Mouse (Mus musculus) lung, postnatal 0 days (tissue): ENCODE measurements around the gene Paip2b. TPM values are rescaled to one million over a fixed set of nuclear protein-coding genes. Genes with fewer than 3 reads are reported as not detected.

Experiments
- ATAC-seq: fragments of 200-750 bp; cut with Nextera tagmentation; 2 replicates; pipeline ENCODE4 v1.8.0; 2017; ENCODE audit warnings: moderate library complexity
- DNase-seq: peaks from one replicate; pipeline ENCODE4 v3.0.0-alpha.2; 2016; ENCODE audit warnings: low spot score
- H3K27ac ChIP-seq: fragments of 300-500 bp; sonication (generic); 2 replicates; pipeline ENCODE4 v1.5.1; 2014; ENCODE audit warnings: antibody characterized with exemption, mild to moderate bottlenecking, low read length, mixed read lengths
- H3K27me3 ChIP-seq: fragments of 300-500 bp; sonication (generic); replicated peaks from 2 replicates; pipeline ENCODE4 v1.6.1; 2014; ENCODE audit warnings: low read length, mixed read lengths; ENCODE audit not compliant: insufficient read depth
- H3K36me3 ChIP-seq: fragments of 300-500 bp; sonication (generic); 2 replicates; pipeline ENCODE4 v1.6.1; 2014; ENCODE audit warnings: low read length, mixed read lengths; ENCODE audit not compliant: insufficient read depth
- H3K4me1 ChIP-seq: fragments of 300-500 bp; sonication (generic); 2 replicates; pipeline ENCODE4 v1.6.1; 2014; ENCODE audit warnings: antibody characterized with exemption, low read depth, low read length, mixed read lengths; ENCODE audit not compliant: insufficient read depth
- H3K4me2 ChIP-seq: fragments of 300-500 bp; sonication (generic); replicated peaks from 2 replicates; pipeline ENCODE4 v1.6.1; 2014; ENCODE audit warnings: low read depth, mild to moderate bottlenecking, low read length, moderate library complexity, mixed read lengths
- H3K4me3 ChIP-seq: fragments of 300-500 bp; sonication (generic); 2 replicates; pipeline ENCODE4 v1.5.1; 2014; ENCODE audit warnings: low read depth, low read length
- H3K9ac ChIP-seq: fragments of 300-500 bp; sonication (generic); replicated peaks from 2 replicates; pipeline ENCODE4 v1.6.1; 2014; ENCODE audit warnings: low read depth, mild to moderate bottlenecking
- H3K9me3 ChIP-seq: fragments of 300-500 bp; sonication (generic); 2 replicates; pipeline ENCODE4 v1.6.1; 2016; ENCODE audit warnings: low read length, mixed read lengths
- CTCF ChIP-seq: IDR thresholded peaks from 2 replicates; pipeline ENCODE4 v1.5.1; 2016; ENCODE audit warnings: antibody characterized with exemption, mild to moderate bottlenecking
- EP300 ChIP-seq: IDR thresholded peaks from 2 replicates; pipeline ENCODE4 v1.6.1; 2016; ENCODE audit warnings: antibody characterized with exemption, mild to moderate bottlenecking, control low read depth
- WGBS: fragments of 180-500 bp; shearing (Covaris S2); extraction: QIAGEN DNeasy Blood & Tissue Kit; methylation state at CpG from one replicate; pipeline ENCODE4 v1.1.7; 2014; 5-methylcytosine and 5-hydroxymethylcytosine counted together
- polyA plus RNA-seq: library from polyadenylated mRNA; unstranded; fragments of >200 nt; fragmentation: Nextera tagmentation; extraction: Ambion mirVana; gene quantifications from 2 replicates; pipeline ENCODE4 v1.2.1, GENCODE M21; 2015

Paip2b gene
- polyA plus RNA-seq, 1 experiment from 2014 or later: 8.6 TPM

- peaks cover 6% of the 10 kb centered on the region; the same call in 1 of the 2 replicates for H3K4me1 ChIP-seq
- H3K9me3 ChIP-seq: no peaks in the 10 kb centered on the region
- under 1% methylated on average over 45 of the region's 45 CpGs for WGBS
- H3K27ac ChIP-seq: peak within 1 kb of the TSS; percentile 82
- H3K4me3 ChIP-seq: peak within 1 kb of the TSS; percentile 85
- ATAC-seq (peak; percentile 97), DNase-seq (peak; percentile 94)
- peak within 1 kb of the TSS; percentile 78 for H3K9ac ChIP-seq
- H3K4me2 ChIP-seq: peak within 1 kb of the TSS; percentile 84
- TF ChIP-seq CTCF (peak; percentile 76), EP300 (no peak)
- H3K27me3 ChIP-seq: no peaks in the 10 kb centered on the region
- H3K36me3 ChIP-seq: no peaks in the 10 kb centered on the region
These were observed 55.8 kb downstream of the Paip2b start, which contains the start of gene Tex261 for GRCm38 (mm10) chr6:83775638-83776293. TSS of gene Tex261 (minus strand) at chr6:83775813.

- TF ChIP-seq CTCF (no peak), EP300 (no peak)
- Histone ChIP-seq H3K36me3 (no peaks in the 10 kb centered on the region), H3K4me3 (peak overlapping the region; percentile 85), H3K27ac (peak overlapping the region; percentile 82), H3K9me3 (no peaks in the 10 kb centered on the region), H3K9ac (peak overlapping the region; percentile 78), H3K4me1 (peaks cover 6% of the 10 kb centered on the region; the same call in 1 of the 2 replicates), H3K27me3 (no peaks in the 10 kb centered on the region), H3K4me2 (peak overlapping the region; percentile 84)
- peak; percentile 33 for DNase-seq
- no peak; the same call in 1 of the 2 replicates for ATAC-seq
- 2% methylated on average over 14 of the region's 14 CpGs for WGBS
These were observed 56.6 kb downstream of the Paip2b start for GRCm38 (mm10) chr6:83774781-83775563.

- peak; percentile 67 for DNase-seq
- Histone ChIP-seq H3K27me3 (no peaks in the 10 kb centered on the region), H3K4me2 (peak overlapping the region; percentile 84), H3K9me3 (no peaks in the 10 kb centered on the region), H3K27ac (no peak overlapping the region), H3K4me1 (peaks cover 6% of the 10 kb centered on the region; the same call in 1 of the 2 replicates), H3K36me3 (no peaks in the 10 kb centered on the region), H3K4me3 (peak overlapping the region; percentile 85; the same call in 1 of the 2 replicates), H3K9ac (no peak overlapping the region)
- no peak for ATAC-seq
- TF ChIP-seq EP300: no peak
- no peak for TF ChIP-seq CTCF
- WGBS: 56% methylated on average over 8 of the region's 9 CpGs
These were observed 57.4 kb downstream of the Paip2b start for GRCm38 (mm10) chr6:83774126-83774525.

GRCm38 (mm10) chr6:83768485-83768884 is 63.1 kb downstream of the Paip2b start:
- no peaks in the 10 kb centered on the region for H3K27me3 ChIP-seq
- no peak overlapping the region for H3K27ac ChIP-seq
- 39% methylated on average over 5 of the region's 5 CpGs for WGBS
- no peak for ATAC-seq
- H3K36me3 ChIP-seq: no peaks in the 10 kb centered on the region
- no peak overlapping the region for H3K4me3 ChIP-seq
- no peaks in the 10 kb centered on the region for H3K4me1 ChIP-seq
- TF ChIP-seq EP300: no peak
- no peak overlapping the region for H3K9ac ChIP-seq
- no peak overlapping the region for H3K4me2 ChIP-seq
- DNase-seq: no peak
- H3K9me3 ChIP-seq: no peaks in the 10 kb centered on the region

GRCm38 (mm10) chr6:83766982-83767381 is 64.6 kb downstream of the Paip2b start:
- Histone ChIP-seq H3K4me2 (no peak overlapping the region), H3K4me1 (0 out of 2 replicates have a peak, but pooled peaks cover 5% of the 10 kb centered on the region), H3K9ac (no peak overlapping the region), H3K27me3 (no peaks in the 10 kb centered on the region), H3K36me3 (no peaks in the 10 kb centered on the region), H3K9me3 (no peaks in the 10 kb centered on the region), H3K27ac (no peak overlapping the region), H3K4me3 (no peak overlapping the region)
- TF ChIP-seq EP300 (no peak), CTCF (no peak)
- ATAC-seq (no peak), DNase-seq (no peak)
- 87% methylated on average over 3 of the region's 3 CpGs for WGBS

GRCm38 (mm10) chr6:83762880-83763431 is 68.6 kb downstream of the Paip2b start:
- 0 out of 2 replicates have a peak, but pooled peaks cover 5% of the 10 kb centered on the region for H3K4me1 ChIP-seq
- H3K9ac ChIP-seq: no peak overlapping the region
- 2% methylated on average over 35 of the region's 35 CpGs for WGBS
- H3K9me3 ChIP-seq: no peaks in the 10 kb centered on the region
- H3K4me2 ChIP-seq: peak overlapping the region; percentile 51
- TF ChIP-seq CTCF (peak; percentile 52), EP300 (no peak)
- no peaks in the 10 kb centered on the region for H3K36me3 ChIP-seq
- DNase-seq (peak; percentile 68), ATAC-seq (peak; percentile 84)
- H3K27me3 ChIP-seq: peaks cover 20% of the 10 kb centered on the region
- H3K27ac ChIP-seq: no peak overlapping the region
- peak overlapping the region; percentile 14; the same call in 1 of the 2 replicates for H3K4me3 ChIP-seq
